Mouse (Mus musculus) intestine, embryonic 15.5 days (tissue): ENCODE data around the gene Atad3a. TPM values are rescaled to one million over a fixed set of nuclear protein-coding genes. Genes with fewer than 3 reads are reported as not detected.

Experiments used
- ATAC-seq: fragments of 200-750 bp; cut with Nextera tagmentation; 2 replicates; pipeline ENCODE4 v1.8.0; 2017; ENCODE audit warnings: moderate TSS enrichment, moderate library complexity
- H3K27ac ChIP-seq: fragments of 300-500 bp; sonication (generic); 2 replicates; pipeline ENCODE4 v1.5.1; 2015; ENCODE audit warnings: mild to moderate bottlenecking, inconsistent platforms
- H3K27me3 ChIP-seq: fragments of 300-500 bp; sonication (generic); replicated peaks from 2 replicates; pipeline ENCODE4 v1.6.1; 2015; ENCODE audit warnings: inconsistent platforms
- H3K36me3 ChIP-seq: fragments of 300-500 bp; sonication (generic); 2 replicates; pipeline ENCODE4 v1.6.1; 2015; ENCODE audit warnings: inconsistent platforms
- H3K4me1 ChIP-seq: fragments of 300-500 bp; sonication (generic); replicated peaks from 2 replicates; pipeline ENCODE4 v1.6.1; 2015; ENCODE audit warnings: inconsistent platforms
- H3K4me2 ChIP-seq: fragments of 300-500 bp; sonication (generic); replicated peaks from 2 replicates; pipeline ENCODE4 v1.6.1; 2015; ENCODE audit warnings: mild to moderate bottlenecking, inconsistent platforms
- H3K4me3 ChIP-seq: fragments of 300-500 bp; sonication (generic); replicated peaks from 2 replicates; pipeline ENCODE4 v1.5.1; 2015; ENCODE audit warnings: inconsistent platforms
- H3K9ac ChIP-seq: fragments of 300-500 bp; sonication (generic); 2 replicates; pipeline ENCODE4 v1.6.1; 2015; ENCODE audit warnings: inconsistent platforms
- H3K9me3 ChIP-seq: fragments of 300-500 bp; sonication (generic); 2 replicates; pipeline ENCODE4 v1.6.1; 2016; ENCODE audit warnings: inconsistent platforms
- WGBS: fragments of 180-500 bp; shearing (Covaris S2); methylation state at CpG from one replicate; pipeline ENCODE4 v1.1.7; 2015; 5-methylcytosine and 5-hydroxymethylcytosine counted together
- polyA plus RNA-seq: library from polyadenylated mRNA; unstranded; fragments of >200 nt; fragmentation: Nextera tagmentation; extraction: Ambion mirVana; gene quantifications from 2 replicates; pipeline ENCODE4 v1.2.1, GENCODE M21; 2015

Atad3a gene
- polyA plus RNA-seq, 1 experiment from 2014 or later, result 135 TPM

DNA sequence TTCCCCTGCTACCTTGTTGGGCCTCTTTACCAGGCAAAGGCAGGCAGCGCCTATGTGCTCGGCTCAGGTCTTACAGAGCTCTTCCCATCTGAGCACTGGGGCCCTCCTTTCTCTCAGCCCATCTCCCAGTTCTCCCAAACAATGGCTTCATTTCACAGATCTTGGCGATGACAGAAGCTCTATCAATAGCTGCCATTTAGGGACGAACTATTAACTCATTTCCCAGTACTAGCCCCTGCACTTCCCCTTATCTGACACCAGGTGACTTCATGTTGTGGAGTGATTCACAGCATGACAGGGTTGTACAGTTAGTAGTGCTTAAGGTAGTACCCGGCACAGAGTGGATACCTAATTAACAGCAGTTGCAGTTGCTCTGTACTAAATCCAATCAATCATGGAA is 24.9 kb upstream of the Atad3a start, which contains the start of gene Tmem88b:
Gene Tmem88b, minus strand, starts transcription at position 56 of the 400 bp plus-strand sequence.
- Histone ChIP-seq H3K9ac (no peak within 1 kb of the TSS), H3K36me3 (no peaks in the 10 kb centered on the region), H3K27ac (no peak within 1 kb of the TSS), H3K27me3 (no peaks in the 10 kb centered on the region), H3K9me3 (no peaks in the 10 kb centered on the region), H3K4me1 (peaks cover 2% of the 10 kb centered on the region; the same call in 1 of the 2 replicates), H3K4me2 (peak within 1 kb of the TSS; percentile 87), H3K4me3 (peak within 1 kb of the TSS; percentile 60; the same call in 1 of the 2 replicates)
- 62% methylated on average over 5 of the region's 5 CpGs for WGBS
- ATAC-seq, result no peak

DNA sequence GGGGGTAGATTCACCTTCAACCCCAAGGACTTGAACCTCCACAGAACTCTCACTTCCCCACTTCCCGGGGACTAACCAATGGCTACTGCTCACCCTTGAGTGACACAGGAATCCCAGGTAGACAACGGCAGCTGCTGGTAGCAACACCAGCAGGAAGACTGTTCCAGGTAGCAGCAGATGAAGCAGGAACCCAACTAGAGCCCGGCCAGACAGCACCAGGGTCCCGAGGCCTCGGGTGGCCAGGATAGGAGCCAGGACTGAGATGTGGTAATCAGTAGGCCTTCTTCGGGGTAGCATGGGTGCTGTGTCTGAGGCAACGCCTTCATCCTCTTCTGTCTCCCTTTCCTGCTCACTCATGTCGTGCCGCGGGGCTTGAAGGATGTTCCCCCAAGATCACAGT is 24.4 kb upstream of the Atad3a start:
- no peaks in the 10 kb centered on the region for H3K9me3 ChIP-seq
- peaks cover 2% of the 10 kb centered on the region; the same call in 1 of the 2 replicates for H3K4me1 ChIP-seq
- no peak overlapping the region for H3K27ac ChIP-seq
- no peak overlapping the region for H3K4me3 ChIP-seq
- no peak for ATAC-seq
- H3K9ac ChIP-seq, result no peak overlapping the region
- no peaks in the 10 kb centered on the region for H3K27me3 ChIP-seq
- H3K36me3 ChIP-seq, result no peaks in the 10 kb centered on the region
- no peak overlapping the region for H3K4me2 ChIP-seq
- WGBS, result 87% methylated on average over 10 of the region's 10 CpGs

DNA sequence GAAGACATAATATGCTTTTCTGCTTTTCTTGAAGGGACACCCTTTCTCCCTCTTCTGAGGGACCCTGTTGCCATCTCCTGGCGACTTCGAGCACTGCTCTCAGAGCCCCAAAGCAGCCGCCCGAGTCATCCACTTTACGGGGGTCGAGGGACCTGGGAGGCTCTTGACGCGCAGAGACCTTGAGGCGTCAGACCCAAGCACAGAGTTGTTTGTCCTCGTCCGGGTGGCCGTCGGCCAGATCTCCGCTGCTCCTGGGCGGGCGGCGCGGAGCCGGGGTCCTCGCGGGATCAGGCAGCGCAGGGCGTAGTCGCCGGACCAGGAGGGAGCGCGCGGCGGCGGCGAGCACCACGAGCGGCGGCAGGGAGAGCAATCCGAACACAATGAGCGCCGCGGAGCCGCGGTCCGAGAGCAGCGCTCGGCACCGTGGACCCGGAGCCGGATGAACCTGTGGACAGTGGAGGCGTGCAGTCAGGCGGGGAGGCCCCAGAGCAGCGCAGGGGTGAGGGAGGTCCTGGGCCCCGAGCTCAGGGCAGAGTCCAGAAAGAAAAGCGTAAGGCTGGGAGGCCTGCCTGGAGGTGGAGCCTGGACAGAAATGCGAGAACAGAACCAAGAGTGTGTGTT is 23.3 kb upstream of the Atad3a start:
- WGBS, result under 1% methylated on average over 52 of the region's 52 CpGs
- Histone ChIP-seq H3K27ac (peak overlapping the region; percentile 90), H3K4me1 (peaks cover 2% of the 10 kb centered on the region; the same call in 1 of the 2 replicates), H3K9ac (peak overlapping the region; percentile 74), H3K27me3 (no peaks in the 10 kb centered on the region), H3K9me3 (no peaks in the 10 kb centered on the region), H3K4me3 (peak overlapping the region; percentile 60), H3K36me3 (no peaks in the 10 kb centered on the region), H3K4me2 (peak overlapping the region; percentile 87)
- ATAC-seq, result peak; percentile 94

DNA sequence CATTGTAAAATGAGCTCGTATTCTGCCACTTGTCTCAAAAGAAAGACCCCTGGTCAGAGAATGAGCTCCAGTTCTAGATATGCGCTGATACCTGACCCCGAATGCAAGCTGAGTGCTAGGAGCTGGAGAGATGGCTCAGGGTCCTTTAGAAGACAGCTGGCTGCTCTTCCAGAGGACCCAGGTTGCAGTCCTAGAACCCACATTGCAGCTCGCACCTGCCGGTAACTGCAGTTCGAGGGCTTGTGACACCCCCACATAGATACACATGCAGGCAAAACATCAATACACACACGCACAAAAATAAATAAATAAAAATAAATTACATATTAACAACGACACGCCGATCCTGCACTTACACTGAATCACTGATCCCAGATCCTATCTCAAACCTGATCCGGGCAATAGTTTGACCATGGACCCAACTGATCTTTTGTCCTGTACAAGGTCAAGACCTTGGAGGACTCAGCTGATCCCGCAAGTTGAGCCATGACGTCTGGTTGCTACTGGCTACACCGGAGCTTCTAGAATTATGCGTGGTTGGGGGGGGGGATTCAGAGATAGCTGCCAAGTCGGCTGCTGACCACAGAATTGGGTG is 22.7 kb upstream of the Atad3a start:
- H3K27me3 ChIP-seq, result no peaks in the 10 kb centered on the region
- peak overlapping the region; percentile 74 for H3K9ac ChIP-seq
- H3K4me2 ChIP-seq, result peak overlapping the region; percentile 87
- peak overlapping the region; percentile 90; the same call in 1 of the 2 replicates for H3K27ac ChIP-seq
- H3K4me3 ChIP-seq, result peak overlapping the region; percentile 60
- no peaks in the 10 kb centered on the region for H3K36me3 ChIP-seq
- ATAC-seq, result no peak
- H3K9me3 ChIP-seq, result no peaks in the 10 kb centered on the region
- peaks cover 2% of the 10 kb centered on the region; the same call in 1 of the 2 replicates for H3K4me1 ChIP-seq
- WGBS, result 36% methylated on average over 16 of the region's 16 CpGs

DNA sequence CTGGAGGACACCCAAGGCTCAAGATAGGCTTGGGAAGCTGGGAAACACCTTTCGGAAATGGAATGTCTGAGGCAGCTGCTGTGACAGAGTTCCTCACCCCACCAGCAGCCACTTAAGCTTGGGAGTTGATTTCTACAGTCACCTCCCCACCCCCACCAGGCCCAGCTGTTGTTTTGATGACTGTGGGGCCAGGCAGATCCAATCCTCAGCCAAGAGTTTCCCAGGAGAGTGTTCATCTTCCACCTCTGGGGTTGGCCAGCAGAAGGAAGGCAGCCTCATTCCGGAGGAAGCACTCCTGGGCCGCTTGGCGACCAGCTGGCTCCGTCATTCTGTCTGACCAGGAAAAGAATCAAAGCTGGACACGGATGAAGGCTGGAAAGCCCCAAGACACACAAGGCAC is 20.0 kb upstream of the Atad3a start:
- WGBS, result 24% methylated on average over 6 of the region's 6 CpGs
- Histone ChIP-seq H3K4me3 (no peak overlapping the region), H3K9me3 (no peaks in the 10 kb centered on the region), H3K9ac (no peak overlapping the region), H3K27me3 (no peaks in the 10 kb centered on the region), H3K27ac (peak overlapping the region; percentile 62), H3K4me2 (no peak overlapping the region), H3K36me3 (no peaks in the 10 kb centered on the region), H3K4me1 (peaks cover 16% of the 10 kb centered on the region)
- ATAC-seq, result no peak

DNA sequence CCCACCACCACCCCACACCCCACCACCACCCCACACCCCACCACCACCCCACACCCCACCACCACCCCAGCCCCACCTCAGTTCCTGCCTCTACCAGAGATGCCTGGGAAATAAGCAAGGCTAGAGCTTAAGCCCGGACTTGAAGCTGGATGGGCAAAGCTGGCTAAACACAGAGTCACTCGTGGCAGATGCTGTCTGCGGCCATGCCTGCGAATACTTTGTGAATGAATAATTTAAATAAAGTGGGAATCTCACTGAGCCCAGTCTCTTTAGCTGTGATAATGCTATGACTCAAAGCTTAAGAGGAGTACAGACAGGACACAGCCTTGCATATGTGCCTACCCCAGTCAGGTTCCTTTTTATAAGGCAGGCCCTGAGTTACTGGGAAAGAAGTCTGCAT is 18.6 kb upstream of the Atad3a start:
- Histone ChIP-seq H3K27ac (no peak overlapping the region), H3K9me3 (no peaks in the 10 kb centered on the region), H3K27me3 (no peaks in the 10 kb centered on the region), H3K4me2 (no peak overlapping the region), H3K4me1 (peaks cover 26% of the 10 kb centered on the region), H3K9ac (no peak overlapping the region), H3K4me3 (no peak overlapping the region), H3K36me3 (no peaks in the 10 kb centered on the region)
- no peak for ATAC-seq
- 82% methylated on average over 4 of the region's 4 CpGs for WGBS

DNA sequence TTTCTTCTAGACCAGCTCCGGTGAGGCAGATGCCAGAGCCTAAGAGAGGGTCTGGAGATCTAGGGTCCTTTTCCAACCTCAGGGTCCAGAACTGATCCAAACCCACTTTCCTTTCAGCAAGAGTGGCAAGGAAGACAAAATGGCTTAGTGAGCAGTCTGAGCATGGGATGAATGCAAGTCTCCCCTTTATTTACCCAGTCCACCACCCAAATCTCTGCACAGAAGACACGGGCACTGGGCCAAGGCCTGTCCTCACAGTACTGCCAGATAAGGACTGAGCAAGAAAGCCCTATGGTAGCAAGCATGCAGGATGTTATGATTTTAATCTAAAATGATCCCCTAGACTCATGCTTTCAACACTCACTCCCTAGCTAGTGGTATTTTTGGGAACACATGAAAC is 16.9 kb upstream of the Atad3a start:
- Histone ChIP-seq H3K4me3 (no peak overlapping the region), H3K36me3 (no peaks in the 10 kb centered on the region), H3K9ac (no peak overlapping the region), H3K4me1 (peaks cover 35% of the 10 kb centered on the region; the same call in 1 of the 2 replicates), H3K27me3 (no peaks in the 10 kb centered on the region), H3K9me3 (no peaks in the 10 kb centered on the region), H3K4me2 (no peak overlapping the region), H3K27ac (no peak overlapping the region)
- 76% methylated on average over 2 of the region's 2 CpGs for WGBS
- no peak for ATAC-seq

DNA sequence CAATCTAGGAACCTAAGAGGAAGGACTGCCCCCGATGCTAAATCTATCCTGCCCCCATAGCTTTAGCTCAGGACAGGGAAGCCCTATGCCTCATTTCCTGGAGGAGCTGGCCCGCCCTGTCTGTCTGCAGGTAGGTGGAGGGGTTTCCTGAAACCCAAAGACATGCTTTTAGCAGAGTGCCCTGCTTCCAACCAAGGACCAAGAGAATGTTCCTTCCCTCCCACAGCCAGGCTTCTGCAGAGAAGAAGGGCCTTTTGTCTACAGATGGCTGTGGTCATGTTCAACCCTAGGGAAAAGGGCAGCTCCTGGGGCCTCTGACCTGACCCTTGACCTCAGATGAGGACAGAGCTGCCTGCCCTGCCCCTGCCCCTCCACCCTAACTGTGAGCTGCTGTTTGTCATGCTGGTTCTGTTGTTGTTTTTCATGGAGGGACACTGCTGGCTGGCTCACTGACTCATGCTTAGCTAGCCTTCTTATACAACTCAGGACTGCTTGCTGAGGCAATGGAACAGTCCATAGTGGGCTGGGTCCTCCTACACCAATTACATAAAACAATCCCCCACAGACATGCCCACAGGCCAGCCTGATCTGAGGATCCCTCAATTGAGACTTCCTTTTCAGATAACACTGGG is 15.9 kb upstream of the Atad3a start:
- no peak overlapping the region for H3K9ac ChIP-seq
- H3K27ac ChIP-seq, result 0 out of 2 replicates have a peak overlapping the region, but pooled peaks have one; percentile 6
- no peak for ATAC-seq
- peaks cover 38% of the 10 kb centered on the region; the same call in 1 of the 2 replicates for H3K4me1 ChIP-seq
- no peaks in the 10 kb centered on the region for H3K9me3 ChIP-seq
- 52% methylated on average over 2 of the region's 2 CpGs for WGBS
- H3K4me2 ChIP-seq, result no peak overlapping the region
- H3K4me3 ChIP-seq, result no peak overlapping the region
- no peaks in the 10 kb centered on the region for H3K27me3 ChIP-seq
- H3K36me3 ChIP-seq, result no peaks in the 10 kb centered on the region

DNA sequence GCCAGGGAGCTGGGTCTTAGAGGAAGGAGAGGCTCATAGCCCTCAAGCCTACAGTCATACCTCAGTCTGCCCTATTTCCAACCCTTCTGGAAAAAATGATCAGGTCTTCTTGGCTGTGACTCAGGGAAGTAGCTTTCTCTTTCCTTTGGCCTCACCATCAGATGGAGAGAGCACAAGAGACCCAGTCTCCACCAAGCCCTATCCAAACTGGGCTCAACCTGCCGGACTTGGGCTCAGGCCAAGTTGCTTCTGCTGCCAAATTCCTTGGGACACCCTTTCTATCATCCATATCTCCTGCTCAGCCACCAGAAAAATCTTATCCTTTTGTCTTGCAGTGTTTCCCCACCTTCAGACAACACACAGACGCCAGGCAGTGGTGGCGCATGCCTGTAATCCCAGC is 15.0 kb upstream of the Atad3a start:
- Histone ChIP-seq H3K4me1 (peaks cover 41% of the 10 kb centered on the region), H3K27me3 (no peaks in the 10 kb centered on the region), H3K9me3 (no peaks in the 10 kb centered on the region), H3K4me3 (no peak overlapping the region), H3K27ac (peak overlapping the region; percentile 37), H3K36me3 (no peaks in the 10 kb centered on the region), H3K4me2 (no peak overlapping the region), H3K9ac (no peak overlapping the region)
- WGBS, result 81% methylated on average over 3 of the region's 3 CpGs
- no peak for ATAC-seq

DNA sequence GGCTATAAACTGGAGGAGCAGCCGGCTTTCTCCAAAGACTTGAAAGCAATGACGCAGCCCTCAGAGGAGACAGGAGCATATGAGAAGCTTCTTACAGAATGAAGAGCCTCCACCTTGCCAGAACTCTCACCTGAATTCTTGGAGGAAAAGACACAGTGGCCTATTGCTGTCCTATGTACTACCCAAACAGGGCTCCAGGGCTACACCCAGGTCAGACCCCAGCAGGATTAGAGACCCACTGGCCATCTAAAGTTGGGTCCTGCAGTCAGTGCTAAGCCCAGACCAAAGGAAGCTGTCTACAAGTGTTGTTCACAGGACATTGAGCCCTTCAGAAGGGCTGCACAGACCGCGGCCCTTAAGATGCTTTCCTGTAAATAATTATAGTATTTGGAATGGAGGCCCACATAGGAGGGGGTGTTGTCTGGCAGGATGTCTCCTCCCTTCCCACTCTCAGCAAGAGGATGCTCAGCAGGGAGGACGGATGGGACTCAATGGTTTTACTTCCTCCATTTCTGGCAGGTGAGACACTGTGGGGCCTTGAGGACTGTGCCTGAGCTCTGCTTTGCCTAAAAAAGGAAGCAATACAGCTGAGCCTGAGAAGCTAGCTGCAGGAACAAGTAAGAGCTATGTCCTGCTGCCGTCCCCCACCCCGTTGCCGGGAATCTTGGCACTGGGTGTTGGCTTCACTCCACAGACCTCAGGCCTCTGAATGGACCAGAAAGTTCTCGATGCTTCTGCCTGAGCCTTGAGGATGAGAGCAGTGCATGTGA is 14.3 kb upstream of the Atad3a start:
- ATAC-seq, result 0 out of 2 replicates have a peak, but pooled peaks have one; percentile 5
- H3K27me3 ChIP-seq, result no peaks in the 10 kb centered on the region
- peak overlapping the region; percentile 91 for H3K4me2 ChIP-seq
- H3K4me3 ChIP-seq, result peak overlapping the region; percentile 46; the same call in 1 of the 2 replicates
- H3K9ac ChIP-seq, result no peak overlapping the region; the same call in 1 of the 2 replicates
- no peaks in the 10 kb centered on the region for H3K9me3 ChIP-seq
- H3K4me1 ChIP-seq, result peaks cover 47% of the 10 kb centered on the region
- peak overlapping the region; percentile 37 for H3K27ac ChIP-seq
- WGBS, result 37% methylated on average over 9 of the region's 9 CpGs
- H3K36me3 ChIP-seq, result no peaks in the 10 kb centered on the region

DNA sequence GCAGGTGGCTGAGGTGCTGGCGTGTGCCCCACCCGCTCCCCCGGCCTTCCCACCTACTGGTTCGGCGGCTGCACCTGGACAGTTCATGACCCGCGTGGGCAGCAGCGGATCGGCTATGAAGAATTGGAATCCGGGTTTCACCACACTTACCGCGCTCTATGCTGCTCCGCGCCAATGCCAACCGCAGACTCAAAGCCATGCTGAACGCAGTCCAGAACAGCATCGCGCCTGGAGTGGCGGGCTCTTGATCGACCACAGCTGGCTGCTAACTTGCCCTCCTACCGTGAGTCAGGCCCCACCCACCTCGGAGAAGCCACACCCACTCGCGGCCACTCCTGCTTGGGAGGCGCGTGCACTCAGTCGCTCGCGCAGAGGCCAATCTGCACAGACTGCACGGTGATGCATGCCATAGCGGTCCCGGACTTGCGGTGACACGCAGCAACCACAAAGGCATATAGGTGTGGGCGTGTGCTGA is 13.4 kb upstream of the Atad3a start, which contains the start of gene Vwa1:
Gene Vwa1, minus strand, starts transcription at position 419 of the 475 bp plus-strand sequence.
- peak within 1 kb of the TSS; percentile 46 for H3K4me3 ChIP-seq
- peak; percentile 79 for ATAC-seq
- WGBS, result under 1% methylated on average over 35 of the region's 35 CpGs
- H3K4me2 ChIP-seq, result peak within 1 kb of the TSS; percentile 91
- H3K9ac ChIP-seq, result peak within 1 kb of the TSS; percentile 50
- no peaks in the 10 kb centered on the region for H3K9me3 ChIP-seq
- peak within 1 kb of the TSS; percentile 37 for H3K27ac ChIP-seq
- no peaks in the 10 kb centered on the region for H3K36me3 ChIP-seq
- peaks cover 52% of the 10 kb centered on the region for H3K4me1 ChIP-seq
- no peaks in the 10 kb centered on the region for H3K27me3 ChIP-seq
